Mouse (Mus musculus): Measurements from ENCODE around the gene Cwc27. TPM values are rescaled to one million over a fixed set of nuclear protein-coding genes. Genes with fewer than 3 reads are reported as not detected.
A peak's percentile ranks its signal among the peaks of the same experiment; 100 is the strongest.

Gene Cwc27
- polyA plus RNA-seq, 1 experiment from 2014 or later, result 16.3 TPM

- ATAC-seq (ENCODE audit: low FRiP score, low TSS enrichment) (no peak), DNase-seq (ENCODE audit: low spot score) (no peak)
- Histone ChIP-seq H3K27me3 (ENCODE audit: control insufficient read depth, insufficient read depth, low read length) (no peaks in the 10 kb centered on the region), H3K4me2 (replicated peaks; ENCODE audit: low read depth) (no peak overlapping the region), H3K4me3 (ENCODE audit: low read depth, low read length) (no peak overlapping the region), H3K9ac (ENCODE audit: low read length) (no peak overlapping the region), H3K4me1 (replicated peaks; ENCODE audit: control insufficient read depth, insufficient read depth) (no peaks in the 10 kb centered on the region), H3K9me3 (ENCODE audit: control insufficient read depth, low read length) (no peaks in the 10 kb centered on the region), H3K36me3 (ENCODE audit: control insufficient read depth, insufficient read depth, low read length) (no peaks in the 10 kb centered on the region), H3K27ac (replicated peaks) (peak overlapping the region; percentile 45; the same call in 1 of the 2 replicates)
- TF ChIP-seq CTCF (IDR thresholded peaks at IDR 0.05; ENCODE audit: low read depth), result no peak
- no peak for TF ChIP-seq EP300 (optimal IDR thresholded peaks at IDR 0.05)
- WGBS, result 65% methylated on average over 3 of the region's 3 CpGs
These were observed 215.2 kb downstream of the Cwc27 start for GRCm38 (mm10) chr13:104601783-104602182.

DNA sequence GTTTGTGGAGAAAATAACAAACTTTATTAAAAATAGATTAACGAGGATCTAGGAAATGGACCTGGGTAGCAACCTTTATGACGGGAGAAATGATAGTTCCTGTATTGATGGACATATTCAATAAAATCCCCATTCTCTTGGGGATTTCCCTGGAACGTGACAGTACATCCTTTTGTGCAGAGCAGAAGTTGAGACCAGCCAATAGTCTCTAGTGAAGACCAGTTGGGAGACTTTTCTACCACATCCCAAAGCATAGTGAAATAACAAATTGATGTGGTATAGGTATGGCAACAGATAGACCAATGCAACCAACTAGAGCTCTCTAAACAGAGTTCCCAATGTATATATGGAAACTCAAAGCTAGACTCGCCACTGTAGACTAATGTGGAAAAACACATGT is 220.7 kb downstream of the Cwc27 start:
- DNase-seq (ENCODE audit: low spot score) (no peak), ATAC-seq (ENCODE audit: low FRiP score, low TSS enrichment) (no peak)
- TF ChIP-seq EP300 (optimal IDR thresholded peaks at IDR 0.05), result no peak
- TF ChIP-seq CTCF (IDR thresholded peaks at IDR 0.05; ENCODE audit: low read depth), result no peak
- no peaks in the 10 kb centered on the region for H3K4me1 ChIP-seq (replicated peaks; ENCODE audit: control insufficient read depth, insufficient read depth)
- no peaks in the 10 kb centered on the region for H3K36me3 ChIP-seq (ENCODE audit: control insufficient read depth, insufficient read depth, low read length)
- no peak overlapping the region for H3K4me3 ChIP-seq (ENCODE audit: low read depth, low read length)
- H3K4me2 ChIP-seq (replicated peaks; ENCODE audit: low read depth), result no peak overlapping the region
- 85% methylated on average over 4 of the region's 4 CpGs for WGBS
- H3K27ac ChIP-seq (replicated peaks), result no peak overlapping the region
- no peaks in the 10 kb centered on the region for H3K27me3 ChIP-seq (ENCODE audit: control insufficient read depth, insufficient read depth, low read length)
- H3K9me3 ChIP-seq (ENCODE audit: control insufficient read depth, low read length), result no peaks in the 10 kb centered on the region
- H3K9ac ChIP-seq (ENCODE audit: low read length), result no peak overlapping the region

GRCm38 (mm10) chr13:104594820-104595351 is 222.1 kb downstream of the Cwc27 start:
- 68% methylated on average over 4 of the region's 4 CpGs for WGBS
- no peak overlapping the region for H3K9ac ChIP-seq (ENCODE audit: low read length)
- TF ChIP-seq CTCF (IDR thresholded peaks at IDR 0.05; ENCODE audit: low read depth), result no peak
- no peak for TF ChIP-seq EP300 (optimal IDR thresholded peaks at IDR 0.05)
- H3K27me3 ChIP-seq (ENCODE audit: control insufficient read depth, insufficient read depth, low read length), result no peaks in the 10 kb centered on the region
- H3K4me2 ChIP-seq (replicated peaks; ENCODE audit: low read depth), result no peak overlapping the region
- H3K4me3 ChIP-seq (ENCODE audit: low read depth, low read length), result no peak overlapping the region
- no peaks in the 10 kb centered on the region for H3K9me3 ChIP-seq (ENCODE audit: control insufficient read depth, low read length)
- no peak for ATAC-seq (ENCODE audit: low FRiP score, low TSS enrichment)
- H3K27ac ChIP-seq (replicated peaks), result no peak overlapping the region
- no peak for DNase-seq (ENCODE audit: low spot score)
- no peaks in the 10 kb centered on the region for H3K36me3 ChIP-seq (ENCODE audit: control insufficient read depth, insufficient read depth, low read length)
- H3K4me1 ChIP-seq (replicated peaks; ENCODE audit: control insufficient read depth, insufficient read depth), result no peaks in the 10 kb centered on the region

DNA sequence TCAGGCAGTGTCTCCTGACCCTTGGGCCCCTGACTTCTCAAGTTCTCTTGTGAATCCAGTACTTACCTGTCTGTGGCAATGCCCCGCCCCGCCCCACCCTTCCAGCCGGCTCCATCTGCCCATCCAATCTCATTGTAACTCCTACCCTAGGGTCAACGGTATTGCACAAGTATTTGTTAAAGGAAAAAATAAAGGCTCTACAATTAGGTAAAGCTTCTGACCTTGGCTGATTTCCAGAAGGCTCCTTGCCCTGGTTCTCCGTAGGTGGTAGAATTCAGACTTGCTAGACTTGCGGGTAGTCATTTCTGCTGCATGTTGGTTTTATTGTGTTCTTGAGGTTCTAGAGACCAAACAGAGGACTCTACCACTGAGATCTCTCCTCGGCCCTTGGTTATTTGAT is 226.0 kb downstream of the Cwc27 start:
- DNase-seq (ENCODE audit: low spot score) (no peak), ATAC-seq (ENCODE audit: low FRiP score, low TSS enrichment) (no peak)
- Histone ChIP-seq H3K36me3 (ENCODE audit: control insufficient read depth, insufficient read depth, low read length) (no peaks in the 10 kb centered on the region), H3K4me2 (replicated peaks; ENCODE audit: low read depth) (no peak overlapping the region), H3K4me1 (replicated peaks; ENCODE audit: control insufficient read depth, insufficient read depth) (no peaks in the 10 kb centered on the region), H3K4me3 (ENCODE audit: low read depth, low read length) (no peak overlapping the region), H3K9me3 (ENCODE audit: control insufficient read depth, low read length) (no peaks in the 10 kb centered on the region), H3K27ac (replicated peaks) (no peak overlapping the region), H3K9ac (ENCODE audit: low read length) (no peak overlapping the region), H3K27me3 (ENCODE audit: control insufficient read depth, insufficient read depth, low read length) (no peaks in the 10 kb centered on the region)
- no peak for TF ChIP-seq CTCF (IDR thresholded peaks at IDR 0.05; ENCODE audit: low read depth)
- TF ChIP-seq EP300 (optimal IDR thresholded peaks at IDR 0.05), result no peak
- 78% methylated on average over 7 of the region's 7 CpGs for WGBS

DNA sequence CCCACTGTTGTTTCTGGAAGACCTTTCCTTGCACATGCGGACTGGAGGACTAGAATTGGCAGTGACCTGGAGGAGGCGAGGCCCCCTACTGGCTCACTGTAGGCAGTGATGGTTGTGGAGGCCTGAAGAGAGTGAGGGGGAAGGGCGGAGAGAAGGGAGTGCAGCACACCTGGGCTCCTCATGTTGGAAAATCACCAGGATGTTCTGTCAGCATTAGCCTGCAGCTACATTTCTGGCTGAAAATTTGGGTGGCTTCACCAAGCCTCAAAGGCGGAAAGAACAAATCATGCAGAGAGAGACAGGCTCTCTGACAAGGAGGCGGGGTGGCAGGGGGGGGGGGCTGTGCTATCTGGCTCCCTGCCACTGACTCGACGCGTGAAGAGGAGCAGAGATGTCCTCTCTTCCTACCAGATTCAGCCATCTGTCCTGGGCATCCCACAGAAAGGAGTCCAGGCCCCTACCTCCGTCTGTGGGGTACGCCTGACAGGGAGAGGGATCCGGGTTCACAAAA is 226.8 kb downstream of the Cwc27 start:
- H3K27me3 ChIP-seq (ENCODE audit: control insufficient read depth, insufficient read depth, low read length), result no peaks in the 10 kb centered on the region
- TF ChIP-seq EP300 (optimal IDR thresholded peaks at IDR 0.05) (no peak), CTCF (IDR thresholded peaks at IDR 0.05; ENCODE audit: low read depth) (peak; percentile 61)
- peak; percentile 42; the same call in 1 of the 2 replicates for ATAC-seq (ENCODE audit: low FRiP score, low TSS enrichment)
- 56% methylated on average over 10 of the region's 11 CpGs for WGBS
- no peak overlapping the region for H3K9ac ChIP-seq (ENCODE audit: low read length)
- H3K9me3 ChIP-seq (ENCODE audit: control insufficient read depth, low read length), result no peaks in the 10 kb centered on the region
- H3K4me2 ChIP-seq (replicated peaks; ENCODE audit: low read depth), result no peak overlapping the region
- H3K27ac ChIP-seq (replicated peaks), result no peak overlapping the region
- no peak overlapping the region for H3K4me3 ChIP-seq (ENCODE audit: low read depth, low read length)
- no peaks in the 10 kb centered on the region for H3K4me1 ChIP-seq (replicated peaks; ENCODE audit: control insufficient read depth, insufficient read depth)
- DNase-seq (ENCODE audit: low spot score), result no peak
- no peaks in the 10 kb centered on the region for H3K36me3 ChIP-seq (ENCODE audit: control insufficient read depth, insufficient read depth, low read length)

DNA sequence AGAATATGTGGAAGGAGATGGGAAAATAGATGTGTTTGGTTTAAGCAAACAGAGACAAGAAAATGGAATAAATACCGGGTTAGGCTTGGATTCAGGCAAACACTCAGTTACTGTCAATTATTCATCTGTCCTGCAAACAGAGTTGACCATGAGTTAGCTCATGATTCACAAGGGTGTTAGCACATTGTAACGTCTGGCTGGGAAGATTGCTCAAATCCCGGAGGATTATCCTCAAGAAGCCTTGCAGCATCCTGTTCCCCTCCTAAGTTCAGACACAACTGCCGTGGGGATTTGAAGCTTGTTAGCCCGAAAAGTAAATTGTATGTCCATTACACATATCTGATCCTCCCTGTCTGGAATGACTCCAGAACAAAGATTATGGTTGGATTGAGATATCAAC is 228.6 kb downstream of the Cwc27 start:
- WGBS, result 44% methylated on average over 5 of the region's 5 CpGs
- H3K36me3 ChIP-seq (ENCODE audit: control insufficient read depth, insufficient read depth, low read length), result no peaks in the 10 kb centered on the region
- H3K27ac ChIP-seq (replicated peaks), result no peak overlapping the region
- DNase-seq (ENCODE audit: low spot score), result no peak
- H3K4me1 ChIP-seq (replicated peaks; ENCODE audit: control insufficient read depth, insufficient read depth), result no peaks in the 10 kb centered on the region
- H3K9ac ChIP-seq (ENCODE audit: low read length), result no peak overlapping the region
- H3K4me2 ChIP-seq (replicated peaks; ENCODE audit: low read depth), result no peak overlapping the region
- H3K4me3 ChIP-seq (ENCODE audit: low read depth, low read length), result no peak overlapping the region
- no peaks in the 10 kb centered on the region for H3K27me3 ChIP-seq (ENCODE audit: control insufficient read depth, insufficient read depth, low read length)
- ATAC-seq (ENCODE audit: low FRiP score, low TSS enrichment), result peak; percentile 40; the same call in 1 of the 2 replicates
- no peaks in the 10 kb centered on the region for H3K9me3 ChIP-seq (ENCODE audit: control insufficient read depth, low read length)
- TF ChIP-seq EP300 (optimal IDR thresholded peaks at IDR 0.05) (no peak), CTCF (IDR thresholded peaks at IDR 0.05; ENCODE audit: low read depth) (no peak)

Other genes with a start within 250 kb of the Cwc27 start
- gene Srek1ip1, start 24.7 kb downstream of the Cwc27 start, polyA plus RNA-seq (2015; fragmentation: Nextera tagmentation; extraction: Ambion mirVana), result 11.3 and 14.0 TPM in 2 replicates
- not detected in 2 replicates for gene Shisal2b, start 46.8 kb upstream of the Cwc27 start, polyA plus RNA-seq (2015; fragmentation: Nextera tagmentation; extraction: Ambion mirVana)
- 1.5 and 1.8 TPM in 2 replicates for gene Rgs7bp, start 237.8 kb upstream of the Cwc27 start, polyA plus RNA-seq (2015; fragmentation: Nextera tagmentation; extraction: Ambion mirVana)

Measured in stomach, postnatal 0 days (tissue).